Mouse (Mus musculus): ENCODE measurements around the gene Sirpa.

- no peak for TF ChIP-seq CTCF (conservative IDR thresholded peaks at IDR 0.05; ENCODE audit: insufficient read depth, insufficient read length, low read depth, low read length)
- TF ChIP-seq POLR2A (IDR thresholded peaks at IDR 0.05; ENCODE audit: low read depth, low read length): no peak
Observed at GRCm38 (mm10) chr2:129601894-129602663, 9.4 kb downstream of the Sirpa start.
